Mouse (Mus musculus): Measurements from ENCODE around the gene Jmjd6. TPM values are rescaled to one million over a fixed set of nuclear protein-coding genes. Genes with fewer than 3 reads are reported as not detected.
A peak's percentile ranks its signal among the peaks of the same experiment; 100 is the strongest.

Jmjd6 gene
- polyA plus RNA-seq, 1 experiment, result 46.3 TPM

DNA sequence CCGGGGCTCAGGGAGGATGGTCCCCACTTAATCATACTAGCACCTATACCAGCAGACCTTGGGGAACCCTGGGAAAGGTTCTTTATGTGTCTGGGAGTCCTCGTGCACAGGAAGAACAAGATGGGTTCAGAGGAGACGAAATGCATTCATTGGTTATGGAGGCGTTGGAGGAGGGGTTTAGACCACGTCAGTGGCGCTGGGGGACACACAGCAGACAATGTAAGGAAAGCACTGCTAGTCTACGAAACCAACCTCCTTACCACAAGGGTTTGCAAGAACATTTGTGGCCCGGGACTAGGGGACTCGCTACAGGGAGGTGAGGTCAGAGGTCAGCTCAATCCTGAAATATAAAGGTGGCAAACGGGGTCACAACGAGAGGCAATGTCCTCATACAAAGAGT lies 32.7 kb downstream of the Jmjd6 start:
- DNase-seq, result no peak
- H3K4me1 ChIP-seq (replicated peaks; ENCODE audit: control insufficient read depth, insufficient read depth, low read length), result peaks cover 18% of the 10 kb centered on the region
- no peaks in the 10 kb centered on the region for H3K27me3 ChIP-seq (ENCODE audit: control insufficient read depth, insufficient read depth, low read length)
- H3K27ac ChIP-seq (ENCODE audit: control insufficient read depth, insufficient read depth, low read length), result no peak overlapping the region
- H3K36me3 ChIP-seq (ENCODE audit: control insufficient read depth, insufficient read depth, low read length), result no peaks in the 10 kb centered on the region
- H3K4me3 ChIP-seq (ENCODE audit: control insufficient read depth, insufficient read depth, low read length), result no peak overlapping the region
- TF ChIP-seq POLR2A (IDR thresholded peaks at IDR 0.05; ENCODE audit: control insufficient read depth, extremely low read depth, insufficient read depth, low read length, poor library complexity), result no peak
- TF ChIP-seq CTCF (IDR thresholded peaks at IDR 0.05; ENCODE audit: borderline replicate concordance, control insufficient read depth, extremely low read depth, insufficient read depth, low read length, poor library complexity), result no peak
- WGBS, result 83% methylated on average over 11 of the region's 11 CpGs

DNA sequence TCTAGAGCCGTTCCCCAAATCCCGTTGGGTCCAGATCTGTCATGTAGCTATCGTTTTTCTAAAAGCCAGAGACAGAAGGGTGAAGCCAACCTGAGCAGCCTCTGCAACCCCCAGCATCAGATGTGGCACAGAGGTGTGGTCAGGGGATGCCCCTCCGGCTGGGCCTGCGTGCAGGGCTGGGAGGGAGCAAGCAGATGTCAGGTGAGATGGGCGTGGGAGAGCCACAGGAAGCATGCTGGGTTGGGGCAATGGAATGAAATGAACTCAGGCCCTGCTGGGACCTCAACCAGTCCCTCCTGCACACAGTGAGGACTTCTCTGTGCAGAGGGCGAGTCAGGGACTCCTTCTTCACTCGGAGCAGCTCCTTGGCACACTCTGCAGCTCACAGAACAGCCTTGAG lies 33.7 kb downstream of the Jmjd6 start:
- 46% methylated on average over 8 of the region's 8 CpGs for WGBS
- H3K27ac ChIP-seq (ENCODE audit: control insufficient read depth, insufficient read depth, low read length), result no peak overlapping the region
- TF ChIP-seq POLR2A (IDR thresholded peaks at IDR 0.05; ENCODE audit: control insufficient read depth, extremely low read depth, insufficient read depth, low read length, poor library complexity) (no peak), CTCF (IDR thresholded peaks at IDR 0.05; ENCODE audit: borderline replicate concordance, control insufficient read depth, extremely low read depth, insufficient read depth, low read length, poor library complexity) (no peak)
- H3K4me1 ChIP-seq (replicated peaks; ENCODE audit: control insufficient read depth, insufficient read depth, low read length), result peaks cover 21% of the 10 kb centered on the region
- H3K27me3 ChIP-seq (ENCODE audit: control insufficient read depth, insufficient read depth, low read length), result no peaks in the 10 kb centered on the region
- H3K4me3 ChIP-seq (ENCODE audit: control insufficient read depth, insufficient read depth, low read length), result no peak overlapping the region
- no peaks in the 10 kb centered on the region for H3K36me3 ChIP-seq (ENCODE audit: control insufficient read depth, insufficient read depth, low read length)
- DNase-seq, result no peak

DNA sequence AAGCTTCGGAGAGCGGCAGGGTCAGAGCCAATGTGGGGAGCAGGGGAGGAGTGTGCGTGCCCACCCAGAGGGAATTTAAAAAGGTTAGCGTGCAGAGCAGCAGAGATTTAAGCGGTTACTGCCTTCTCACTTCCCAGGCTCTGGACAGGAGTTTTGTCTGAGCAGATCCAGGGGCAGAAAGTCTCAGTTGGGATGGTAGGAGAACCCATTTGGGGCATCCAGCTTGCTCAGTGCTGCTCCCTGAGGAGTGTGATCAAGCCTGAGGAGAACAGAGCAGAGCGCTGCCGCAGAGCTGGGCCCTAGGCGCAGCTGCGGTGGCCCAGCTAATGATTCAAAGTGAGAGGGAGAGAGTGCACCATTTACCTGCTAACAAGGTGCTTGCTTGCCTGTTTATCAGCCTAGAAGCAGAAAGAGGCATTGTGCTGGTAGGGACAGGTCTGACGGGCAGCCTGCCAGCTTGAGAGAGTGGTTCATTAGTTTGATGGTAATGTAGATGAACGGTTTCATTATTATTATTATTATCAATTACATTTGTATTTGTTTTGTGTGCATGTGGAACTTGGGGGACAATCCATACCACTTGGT lies 34.3 kb downstream of the Jmjd6 start:
- Histone ChIP-seq H3K27ac (ENCODE audit: control insufficient read depth, insufficient read depth, low read length) (no peak overlapping the region), H3K27me3 (ENCODE audit: control insufficient read depth, insufficient read depth, low read length) (no peaks in the 10 kb centered on the region), H3K4me3 (ENCODE audit: control insufficient read depth, insufficient read depth, low read length) (no peak overlapping the region), H3K4me1 (replicated peaks; ENCODE audit: control insufficient read depth, insufficient read depth, low read length) (peaks cover 23% of the 10 kb centered on the region), H3K36me3 (ENCODE audit: control insufficient read depth, insufficient read depth, low read length) (no peaks in the 10 kb centered on the region)
- 91% methylated on average over 11 of the region's 11 CpGs for WGBS
- no peak for TF ChIP-seq POLR2A (IDR thresholded peaks at IDR 0.05; ENCODE audit: control insufficient read depth, extremely low read depth, insufficient read depth, low read length, poor library complexity)
- no peak for TF ChIP-seq CTCF (IDR thresholded peaks at IDR 0.05; ENCODE audit: borderline replicate concordance, control insufficient read depth, extremely low read depth, insufficient read depth, low read length, poor library complexity)
- no peak for DNase-seq

DNA sequence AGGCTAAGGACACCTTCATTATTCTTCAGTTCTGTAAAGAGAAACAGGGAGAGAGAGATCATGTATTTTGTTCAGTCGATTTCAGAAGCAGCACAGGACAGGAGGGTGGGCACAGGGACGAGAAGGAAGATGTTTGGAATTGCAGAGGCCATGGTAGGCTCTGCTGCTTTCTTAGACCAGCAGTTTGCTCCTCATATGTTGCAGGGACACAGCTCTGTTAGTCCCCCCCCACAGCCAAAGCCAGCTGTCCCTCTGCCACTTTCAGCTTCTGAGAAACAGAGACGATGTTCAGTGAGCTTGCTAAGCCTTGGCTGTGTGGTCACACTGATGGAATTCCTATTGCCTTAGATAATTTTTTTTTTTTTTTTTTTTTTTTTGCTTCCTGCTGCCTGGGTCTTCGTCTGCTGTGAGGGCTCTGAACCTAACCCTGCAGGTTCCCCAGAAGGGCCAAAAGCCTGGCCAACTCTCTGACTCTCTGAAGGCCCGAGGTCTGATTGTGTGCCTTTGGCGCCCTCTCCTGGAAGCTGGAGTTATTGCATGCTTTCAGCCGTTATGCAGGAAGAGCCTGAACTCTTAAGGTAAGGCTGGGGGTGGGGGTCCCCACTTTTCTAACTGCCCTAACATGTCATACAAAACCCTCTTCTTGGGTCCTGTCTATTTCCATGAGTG lies 35.2 kb downstream of the Jmjd6 start:
- Histone ChIP-seq H3K27me3 (ENCODE audit: control insufficient read depth, insufficient read depth, low read length) (no peaks in the 10 kb centered on the region), H3K27ac (ENCODE audit: control insufficient read depth, insufficient read depth, low read length) (no peak overlapping the region), H3K4me3 (ENCODE audit: control insufficient read depth, insufficient read depth, low read length) (no peak overlapping the region), H3K4me1 (replicated peaks; ENCODE audit: control insufficient read depth, insufficient read depth, low read length) (peaks cover 27% of the 10 kb centered on the region), H3K36me3 (ENCODE audit: control insufficient read depth, insufficient read depth, low read length) (no peaks in the 10 kb centered on the region)
- TF ChIP-seq POLR2A (IDR thresholded peaks at IDR 0.05; ENCODE audit: control insufficient read depth, extremely low read depth, insufficient read depth, low read length, poor library complexity) (no peak), CTCF (IDR thresholded peaks at IDR 0.05; ENCODE audit: borderline replicate concordance, control insufficient read depth, extremely low read depth, insufficient read depth, low read length, poor library complexity) (peak; percentile 66; the same call in 1 of the 2 replicates)
- WGBS, result 36% methylated on average over 7 of the region's 7 CpGs
- peak; percentile 82 for DNase-seq

DNA sequence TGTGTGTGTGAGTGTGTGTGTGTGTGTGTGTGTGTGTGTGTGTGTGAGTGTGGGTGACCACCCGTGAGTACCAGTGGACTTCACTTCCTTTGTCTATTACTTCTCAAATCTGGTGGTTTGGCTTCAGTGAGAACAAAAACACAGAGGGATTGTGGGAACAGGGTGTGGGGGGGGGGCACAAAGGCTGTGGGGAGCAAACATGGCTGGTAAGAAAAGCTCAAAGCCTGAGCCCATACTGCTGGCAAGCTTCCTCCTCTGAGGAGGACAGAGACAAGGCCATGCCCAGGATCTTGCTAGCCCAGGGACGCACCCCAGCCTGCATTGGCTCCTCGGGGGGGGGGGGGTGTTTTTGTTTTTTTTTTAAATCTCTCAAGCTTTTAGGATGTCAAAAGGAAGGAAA lies 35.7 kb downstream of the Jmjd6 start:
- H3K4me1 ChIP-seq (replicated peaks; ENCODE audit: control insufficient read depth, insufficient read depth, low read length), result peaks cover 32% of the 10 kb centered on the region
- WGBS, result 54% methylated on average over 3 of the region's 3 CpGs
- no peaks in the 10 kb centered on the region for H3K27me3 ChIP-seq (ENCODE audit: control insufficient read depth, insufficient read depth, low read length)
- TF ChIP-seq CTCF (IDR thresholded peaks at IDR 0.05; ENCODE audit: borderline replicate concordance, control insufficient read depth, extremely low read depth, insufficient read depth, low read length, poor library complexity) (no peak), POLR2A (IDR thresholded peaks at IDR 0.05; ENCODE audit: control insufficient read depth, extremely low read depth, insufficient read depth, low read length, poor library complexity) (no peak)
- no peak for DNase-seq
- H3K27ac ChIP-seq (ENCODE audit: control insufficient read depth, insufficient read depth, low read length), result no peak overlapping the region
- no peaks in the 10 kb centered on the region for H3K36me3 ChIP-seq (ENCODE audit: control insufficient read depth, insufficient read depth, low read length)
- H3K4me3 ChIP-seq (ENCODE audit: control insufficient read depth, insufficient read depth, low read length), result no peak overlapping the region

DNA sequence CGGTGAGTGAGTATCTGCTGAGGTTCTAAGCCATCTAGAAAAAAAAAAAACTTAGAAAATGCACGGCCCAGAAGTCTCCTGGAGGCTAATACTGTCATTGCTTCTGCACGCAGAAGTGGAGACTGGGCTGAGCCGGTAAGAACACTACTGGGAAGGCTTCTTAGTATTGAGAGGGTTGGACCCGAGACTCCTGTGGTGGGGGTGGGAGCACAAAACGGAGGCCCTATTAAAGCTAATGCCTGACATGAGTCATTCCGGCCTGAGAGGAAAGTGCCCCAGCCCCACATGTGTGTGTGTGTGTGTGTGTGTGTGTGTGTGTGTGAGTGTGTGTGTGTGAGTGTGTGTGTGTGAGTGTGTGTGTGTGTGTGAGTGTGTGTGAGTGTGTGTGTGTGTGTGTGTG lies 36.1 kb downstream of the Jmjd6 start:
- no peak overlapping the region for H3K27ac ChIP-seq (ENCODE audit: control insufficient read depth, insufficient read depth, low read length)
- no peak for DNase-seq
- H3K27me3 ChIP-seq (ENCODE audit: control insufficient read depth, insufficient read depth, low read length), result no peaks in the 10 kb centered on the region
- TF ChIP-seq POLR2A (IDR thresholded peaks at IDR 0.05; ENCODE audit: control insufficient read depth, extremely low read depth, insufficient read depth, low read length, poor library complexity) (no peak), CTCF (IDR thresholded peaks at IDR 0.05; ENCODE audit: borderline replicate concordance, control insufficient read depth, extremely low read depth, insufficient read depth, low read length, poor library complexity) (no peak)
- H3K4me1 ChIP-seq (replicated peaks; ENCODE audit: control insufficient read depth, insufficient read depth, low read length), result peaks cover 33% of the 10 kb centered on the region
- H3K36me3 ChIP-seq (ENCODE audit: control insufficient read depth, insufficient read depth, low read length), result no peaks in the 10 kb centered on the region
- H3K4me3 ChIP-seq (ENCODE audit: control insufficient read depth, insufficient read depth, low read length), result no peak overlapping the region
- 87% methylated on average over 7 of the region's 7 CpGs for WGBS
